Mouse (Mus musculus) right cerebral cortex, postnatal 25 days (tissue): ENCODE measurements around the gene Esrrb.

Experiments
- DNase-seq: peaks from one replicate; pipeline ENCODE4 v3.0.0; 2022

Gene Esrrb

DNA sequence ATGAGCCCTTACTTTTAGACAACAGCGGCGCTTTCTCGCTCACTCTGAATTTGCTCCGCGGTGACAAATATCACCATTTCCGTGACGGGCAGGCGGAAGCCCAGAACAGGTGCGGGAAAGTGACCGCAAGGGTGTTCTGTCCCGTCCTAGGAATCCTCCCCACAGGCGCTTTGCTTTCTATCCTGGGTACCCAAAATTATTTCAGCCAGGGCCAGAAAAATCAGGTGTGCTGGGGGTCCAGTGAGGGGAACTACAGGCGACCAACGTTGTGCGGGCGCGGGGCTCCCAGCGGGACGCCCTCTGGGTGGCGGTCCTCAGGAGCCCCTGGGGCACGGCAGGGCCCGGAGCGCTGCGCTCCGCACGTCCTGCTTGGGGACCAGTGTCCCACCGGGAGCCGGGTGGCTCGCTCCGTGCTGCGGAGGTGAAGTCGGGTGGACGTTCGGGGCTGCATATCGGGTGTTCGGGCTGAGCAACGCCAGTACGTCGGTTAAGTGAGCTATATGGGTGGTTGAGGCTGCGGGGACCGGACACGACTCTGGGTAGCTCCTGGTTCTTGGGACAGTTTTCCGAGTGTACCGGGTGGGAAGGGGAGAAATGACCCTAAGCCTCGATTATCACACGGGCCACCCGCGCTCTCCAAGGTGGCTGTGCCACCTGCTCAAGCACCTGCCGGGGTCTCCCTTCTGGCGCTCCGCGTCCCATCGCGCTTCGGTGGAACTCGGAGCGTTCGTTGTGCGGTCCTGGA lies 61.4 kb downstream of the Esrrb start:
- no peak for DNase-seq

DNA sequence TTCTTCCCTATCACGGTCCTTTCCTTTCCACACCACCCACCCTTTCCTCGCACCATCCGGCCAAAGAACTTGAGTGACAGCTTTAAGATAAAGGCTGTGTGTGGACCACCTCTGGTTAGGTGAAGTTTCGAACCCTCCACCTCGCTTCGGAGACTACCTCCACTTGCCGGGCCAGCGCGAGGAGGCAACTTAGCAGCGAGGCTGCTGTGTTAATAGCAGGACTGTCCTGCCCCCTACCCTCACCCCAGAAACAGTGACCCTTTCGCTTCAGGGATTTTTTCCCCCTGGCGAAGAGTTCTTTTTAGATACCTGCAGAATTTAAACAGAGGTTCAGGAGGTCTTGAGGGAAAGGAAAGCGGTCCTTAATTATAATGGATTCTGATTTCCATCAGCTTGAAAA lies 62.2 kb downstream of the Esrrb start:
- DNase-seq, result no peak

DNA sequence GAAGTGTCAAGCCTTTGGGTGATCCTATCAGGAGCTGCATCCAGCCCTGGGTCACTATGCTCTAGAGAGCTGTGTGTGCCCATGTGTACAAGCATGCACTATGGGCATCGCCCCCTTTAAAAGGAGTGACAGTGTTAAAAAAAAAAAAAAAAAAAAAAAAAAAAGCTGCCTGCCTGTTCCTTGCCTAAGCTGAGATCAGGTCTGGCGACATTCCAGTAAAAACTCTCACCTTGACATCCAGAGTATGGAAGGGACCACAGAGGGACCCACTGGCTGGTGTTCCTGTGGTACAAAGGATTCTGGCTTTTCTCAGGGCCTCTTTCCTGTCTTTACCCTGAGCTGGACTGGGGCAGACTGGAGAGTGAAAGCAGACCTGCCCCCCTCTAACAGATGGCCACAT lies 66.7 kb downstream of the Esrrb start:
- DNase-seq, result no peak

DNA sequence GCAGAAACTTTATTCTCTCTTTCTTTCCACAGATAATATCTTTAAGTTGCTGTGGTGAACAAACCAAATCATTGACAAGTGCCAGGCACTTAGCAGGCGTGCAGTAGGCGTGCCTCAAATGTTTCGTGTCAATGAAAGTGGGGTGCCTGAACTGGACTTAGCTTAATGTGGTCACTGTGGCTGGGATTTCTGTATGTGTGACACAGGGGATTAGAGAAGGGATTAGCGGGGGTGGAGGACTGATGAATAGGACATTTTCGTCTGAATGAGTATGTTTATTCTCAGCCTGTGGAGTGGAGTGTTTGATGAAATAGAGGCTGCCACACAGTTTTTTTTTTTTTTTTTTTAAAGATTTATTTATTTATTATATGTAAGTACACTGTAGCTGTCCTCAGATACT lies 70.8 kb downstream of the Esrrb start:
- no peak for DNase-seq

DNA sequence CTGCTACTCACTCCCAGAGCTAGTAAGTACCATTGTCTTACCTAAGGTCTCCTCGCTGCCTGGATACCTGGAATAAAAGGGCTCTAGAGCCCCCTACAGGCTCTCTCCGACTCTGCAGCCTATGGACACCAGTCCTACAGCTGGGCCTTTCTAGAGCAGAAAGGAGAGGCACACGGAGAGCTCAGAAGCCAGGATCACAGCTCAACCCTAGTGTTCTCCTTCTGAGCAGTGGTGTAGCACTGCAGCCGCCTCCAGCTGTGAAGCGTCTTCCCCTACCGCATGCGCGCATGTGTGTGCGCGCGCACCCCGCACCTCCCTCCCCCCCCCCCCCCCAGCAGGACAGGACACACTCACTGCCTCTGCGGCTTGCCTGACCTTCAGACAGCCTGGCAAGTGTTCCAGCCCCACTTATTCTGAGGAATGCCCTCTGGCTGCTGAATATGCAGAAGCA lies 72.5 kb downstream of the Esrrb start:
- peak; percentile 77 for DNase-seq

DNA sequence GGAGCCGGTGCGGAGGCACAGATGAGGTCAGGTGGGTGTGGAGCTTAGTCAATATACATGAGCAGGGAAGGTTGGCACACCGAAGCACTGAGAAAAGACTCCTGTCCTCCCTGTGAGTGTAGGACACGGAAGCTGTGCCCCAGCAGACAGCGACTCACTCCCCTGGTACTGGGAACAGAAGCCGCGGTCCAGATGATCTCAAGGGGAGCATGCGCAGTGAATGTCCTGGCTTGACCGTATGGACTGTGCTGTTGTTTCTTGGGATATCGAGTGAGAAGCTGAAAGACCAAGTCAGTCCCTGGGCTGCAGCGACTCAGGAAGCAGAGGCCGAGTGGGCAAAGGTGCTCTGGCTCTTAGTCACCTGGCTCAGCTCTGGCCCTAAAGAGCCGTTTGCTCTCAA lies 74.7 kb downstream of the Esrrb start:
- no peak for DNase-seq

DNA sequence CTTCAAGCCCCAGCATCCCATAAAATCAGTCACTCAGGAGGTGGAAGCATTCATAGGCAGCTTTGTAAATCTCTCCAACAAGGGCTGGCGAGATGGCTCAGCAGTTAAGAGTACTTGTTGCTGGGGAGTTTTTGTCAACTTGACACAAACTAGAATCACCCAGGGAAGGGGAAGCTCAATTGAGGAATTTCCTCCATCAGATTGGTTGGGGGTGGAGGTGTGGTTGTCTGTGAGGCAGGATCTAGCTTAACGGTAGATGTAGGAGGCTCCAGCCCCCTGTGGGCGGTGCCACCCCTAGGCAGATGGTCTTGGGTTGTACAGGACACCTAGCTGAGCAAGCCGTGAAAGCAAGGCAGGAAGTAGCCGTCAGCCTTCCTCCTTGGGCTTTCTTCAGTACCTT lies 89.9 kb downstream of the Esrrb start:
- no peak for DNase-seq

DNA sequence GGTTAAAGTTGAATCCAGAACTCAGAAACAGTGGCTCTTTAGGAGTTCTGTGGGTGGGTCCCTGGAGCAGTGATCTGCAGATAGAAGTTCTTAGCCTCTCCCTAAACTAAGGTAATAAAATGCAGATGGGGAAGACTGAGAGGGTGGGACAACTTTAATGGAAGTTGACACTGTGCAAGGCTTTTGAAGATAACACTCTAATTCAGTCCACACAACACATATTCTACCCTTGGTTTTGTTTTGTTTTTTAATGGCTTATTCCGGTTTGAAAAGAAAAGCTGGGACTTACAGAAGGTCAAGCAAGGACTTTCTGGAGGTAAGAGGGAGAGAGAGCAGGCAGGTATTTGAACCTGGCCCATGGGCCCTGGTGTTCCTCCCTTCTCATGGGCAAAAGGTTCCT lies 94.1 kb downstream of the Esrrb start:
- DNase-seq, result no peak

DNA sequence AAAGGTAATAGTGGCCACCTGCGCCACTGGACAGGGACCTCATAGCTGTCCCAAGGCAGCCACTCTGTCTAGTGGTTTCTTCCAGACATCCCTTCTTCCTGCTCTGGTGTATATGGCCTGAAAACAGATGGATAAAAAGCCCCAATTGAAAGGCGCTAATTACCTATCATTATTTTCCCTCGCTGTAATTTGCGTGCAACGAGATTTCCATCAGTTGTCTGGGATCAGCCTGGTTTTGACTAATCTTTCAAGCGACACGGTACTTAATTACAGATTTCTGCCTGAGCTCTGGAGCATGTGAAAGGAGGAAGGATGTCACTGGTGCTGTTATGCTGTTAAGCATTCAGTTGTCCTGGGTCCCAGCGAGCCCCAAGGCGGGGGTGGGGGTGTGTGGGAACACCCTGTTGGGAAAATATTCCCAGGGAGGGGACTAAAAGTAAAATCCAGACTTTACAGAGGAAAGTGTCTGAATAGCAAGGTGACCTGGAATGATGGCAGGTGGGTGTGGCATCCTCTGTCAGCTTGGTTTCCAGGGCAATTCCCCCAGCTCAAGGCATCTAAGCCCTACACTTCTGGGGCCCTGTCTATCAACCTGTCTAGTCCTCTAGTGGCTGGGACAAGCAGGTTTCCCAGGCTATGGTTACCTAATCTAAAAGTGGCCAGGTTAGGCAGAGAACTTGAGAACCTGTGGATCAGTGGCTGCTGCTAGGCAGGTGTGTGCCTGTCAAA lies 102.0 kb downstream of the Esrrb start:
- DNase-seq, result no peak

DNA sequence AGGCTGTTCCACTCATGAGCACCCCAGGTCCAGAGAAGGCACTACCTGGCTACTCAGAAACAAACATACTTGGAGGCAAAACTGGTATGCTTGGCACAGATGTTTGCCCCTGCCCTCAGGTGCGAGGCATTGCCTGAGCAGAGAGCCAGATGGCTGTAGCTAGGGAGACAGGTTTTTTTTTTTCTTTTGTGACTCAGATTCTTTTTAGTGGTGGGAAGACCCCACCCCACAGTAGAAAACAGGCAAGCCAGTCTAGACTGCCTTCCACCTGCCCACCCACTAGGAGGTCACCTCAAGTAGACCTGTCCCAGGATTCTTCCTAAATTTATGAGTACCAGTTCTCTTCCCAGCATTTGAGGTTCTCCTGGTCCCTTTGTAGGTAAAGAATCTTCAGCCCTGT lies 103.5 kb downstream of the Esrrb start:
- DNase-seq, result no peak

DNA sequence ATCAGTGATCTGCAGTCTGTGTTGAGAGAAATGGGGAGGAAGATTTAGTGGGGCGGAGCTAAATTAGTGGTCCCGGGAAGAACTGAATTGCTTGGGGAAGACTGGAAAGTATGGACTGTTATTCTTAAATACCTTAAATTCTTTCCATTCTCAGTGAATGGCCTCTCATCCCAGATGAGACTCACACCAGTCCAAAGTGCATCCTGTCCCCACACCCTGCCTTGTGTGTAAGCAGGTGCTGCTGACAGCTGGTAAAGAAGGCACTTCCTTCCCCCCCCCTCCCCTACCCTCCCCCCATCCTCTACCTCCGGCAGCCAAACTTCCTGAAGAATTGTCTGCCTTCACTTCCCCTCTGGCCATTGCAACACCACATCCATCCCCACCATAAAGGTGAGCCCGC lies 105.3 kb downstream of the Esrrb start:
- no peak for DNase-seq

DNA sequence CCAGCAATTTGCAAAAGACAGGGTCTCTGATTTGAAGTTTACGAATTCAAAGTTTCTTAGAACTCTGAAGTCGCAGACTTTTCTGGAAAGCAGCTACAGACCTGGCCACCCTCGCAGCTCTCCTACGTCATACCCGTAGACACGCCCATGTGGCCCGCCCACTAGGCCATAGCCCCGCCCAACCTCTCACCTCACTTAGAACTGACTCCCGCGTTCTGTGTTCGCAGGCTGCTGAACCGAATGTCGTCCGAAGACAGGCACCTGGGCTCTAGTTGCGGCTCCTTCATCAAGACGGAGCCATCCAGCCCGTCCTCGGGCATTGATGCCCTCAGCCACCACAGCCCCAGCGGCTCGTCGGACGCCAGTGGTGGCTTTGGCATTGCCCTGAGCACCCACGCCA lies 109.0 kb downstream of the Esrrb start:
- no peak for DNase-seq

DNA sequence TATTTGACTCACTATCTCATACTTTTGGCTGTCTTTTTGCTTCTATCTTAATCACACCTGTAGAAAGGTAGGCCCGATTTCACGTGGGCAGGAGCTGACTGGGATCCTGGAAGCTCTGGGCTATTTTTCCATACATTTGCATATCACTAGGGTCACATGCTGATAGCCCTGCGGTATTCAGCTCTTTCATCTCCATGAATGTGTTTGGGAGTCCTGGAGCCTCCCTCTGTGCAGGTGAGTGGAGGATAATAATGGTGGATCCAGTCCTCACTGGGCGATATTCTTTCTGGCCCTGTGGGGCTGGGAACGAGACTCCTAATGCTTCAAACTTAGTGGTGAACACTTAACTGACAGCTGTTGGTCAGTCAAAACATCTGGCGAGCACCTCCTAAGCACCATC lies 110.0 kb downstream of the Esrrb start:
- no peak for DNase-seq

DNA sequence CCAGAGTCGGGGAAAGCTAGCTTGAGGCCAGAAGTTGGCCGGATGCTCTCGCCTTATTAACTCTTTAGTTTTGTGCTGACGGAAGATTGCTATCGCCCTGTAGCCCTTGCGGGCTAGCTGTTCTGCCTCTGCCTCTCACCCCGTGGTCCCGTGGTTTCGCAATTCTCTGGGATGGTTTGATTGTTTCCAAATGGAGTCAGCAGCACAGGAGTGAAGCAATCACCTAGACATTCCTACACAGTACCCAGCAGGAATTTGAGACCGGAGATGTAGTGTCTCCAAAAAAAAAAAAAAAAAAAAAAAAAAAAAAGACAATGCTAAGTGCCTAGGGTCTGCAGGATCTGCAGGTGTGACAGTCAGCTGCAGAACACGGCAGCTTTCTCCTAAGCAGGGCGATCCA lies 112.7 kb downstream of the Esrrb start:
- DNase-seq, result no peak

DNA sequence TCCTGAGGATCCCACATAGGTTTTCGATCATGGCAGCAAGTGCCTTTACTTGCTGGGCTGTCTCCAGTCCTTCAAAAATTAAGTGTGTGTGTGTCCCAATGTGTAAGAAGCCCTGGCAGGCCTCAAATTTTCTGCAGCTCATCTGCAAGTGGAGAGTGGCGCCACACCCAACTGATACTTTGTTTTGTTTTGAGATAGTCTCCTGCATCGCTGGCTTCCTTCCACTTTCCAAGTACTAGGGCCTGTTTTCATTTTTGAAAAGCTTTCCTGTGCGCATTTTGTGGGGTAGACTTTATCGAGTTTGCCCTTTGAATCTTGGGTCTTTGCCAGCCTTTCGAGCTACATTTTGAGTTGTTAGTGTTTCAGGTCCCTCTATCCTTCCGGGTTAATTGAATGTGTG lies 115.1 kb downstream of the Esrrb start:
- no peak for DNase-seq

DNA sequence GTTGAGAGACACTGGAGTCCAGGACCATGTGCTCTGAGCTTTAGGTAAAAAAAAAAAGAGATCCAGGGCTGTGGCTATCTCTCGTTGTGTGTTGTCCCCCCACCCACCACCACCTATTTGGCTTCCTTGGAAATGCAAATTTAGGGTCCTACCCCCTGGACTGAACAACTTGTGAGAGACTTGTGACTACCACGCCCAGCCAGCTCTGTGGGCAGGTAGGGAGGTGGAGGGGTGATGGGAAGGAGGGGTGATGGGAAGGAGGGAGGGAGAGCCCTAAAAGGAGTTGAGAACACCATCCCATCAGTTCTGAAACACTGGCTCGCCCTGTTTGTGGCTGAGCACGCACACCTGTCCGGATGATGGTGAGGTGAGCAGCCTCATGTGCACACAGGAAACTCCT lies 118.0 kb downstream of the Esrrb start:
- no peak for DNase-seq

DNA sequence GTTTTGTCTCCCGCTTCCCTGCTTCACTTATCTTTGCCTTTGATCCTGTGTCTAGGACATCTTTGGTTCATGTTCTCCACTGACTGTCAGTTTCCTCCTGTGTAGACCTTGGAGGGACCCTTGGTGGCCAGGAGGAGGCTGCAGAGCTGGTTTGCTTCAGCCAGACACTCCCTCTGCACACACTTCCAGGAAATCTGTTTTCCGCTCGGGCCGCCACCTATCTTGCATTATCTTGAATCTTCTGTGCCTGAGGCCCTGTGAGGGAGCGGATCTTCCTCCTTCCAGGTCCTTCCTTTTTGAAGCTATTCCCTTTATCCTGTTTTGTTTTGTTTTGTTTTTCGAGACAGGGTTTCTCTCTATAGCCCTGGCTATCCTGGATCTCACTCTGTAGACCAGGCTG lies 121.1 kb downstream of the Esrrb start:
- DNase-seq, result no peak

DNA sequence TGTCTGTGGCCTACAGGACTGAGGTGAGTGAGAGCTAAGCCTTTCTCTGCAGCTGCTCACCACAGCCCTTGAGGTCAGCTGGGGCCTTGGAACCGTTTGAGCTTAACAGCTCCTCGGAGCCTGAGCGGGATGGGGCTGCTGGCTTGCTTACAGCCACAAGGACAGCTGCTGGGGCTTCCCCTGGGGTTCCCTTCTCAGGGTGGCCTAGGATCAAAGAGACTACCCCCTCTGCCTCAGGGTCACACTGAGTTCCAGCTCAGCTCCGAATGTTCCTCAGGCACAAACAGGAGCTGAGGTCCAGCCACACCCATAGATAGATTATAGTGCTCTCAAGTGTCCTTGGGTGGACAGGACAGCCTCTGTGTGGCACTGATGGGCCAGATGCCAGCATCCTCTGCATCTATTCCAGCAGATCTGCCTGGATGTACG lies 122.5 kb downstream of the Esrrb start:
- DNase-seq, result no peak

DNA sequence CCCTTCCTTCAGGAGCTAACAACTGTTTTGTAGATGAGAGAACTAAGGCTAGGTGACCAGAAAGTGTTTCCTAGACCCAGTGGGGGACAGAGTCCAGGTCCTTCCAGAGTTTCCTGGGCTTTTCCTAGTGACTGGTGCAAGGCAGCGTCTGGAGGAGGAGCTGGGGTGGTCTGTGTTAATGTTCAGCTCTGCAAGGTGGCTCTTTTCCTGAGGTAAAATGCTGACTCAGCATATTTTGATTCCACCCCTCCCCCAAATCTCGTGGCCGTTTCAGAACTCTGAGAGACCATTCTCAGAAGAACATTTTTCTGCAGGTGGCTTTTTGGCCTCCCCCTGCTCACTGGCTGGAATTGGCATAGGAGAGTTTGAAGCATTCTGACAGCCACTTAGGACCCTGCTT lies 127.1 kb downstream of the Esrrb start:
- no peak for DNase-seq

DNA sequence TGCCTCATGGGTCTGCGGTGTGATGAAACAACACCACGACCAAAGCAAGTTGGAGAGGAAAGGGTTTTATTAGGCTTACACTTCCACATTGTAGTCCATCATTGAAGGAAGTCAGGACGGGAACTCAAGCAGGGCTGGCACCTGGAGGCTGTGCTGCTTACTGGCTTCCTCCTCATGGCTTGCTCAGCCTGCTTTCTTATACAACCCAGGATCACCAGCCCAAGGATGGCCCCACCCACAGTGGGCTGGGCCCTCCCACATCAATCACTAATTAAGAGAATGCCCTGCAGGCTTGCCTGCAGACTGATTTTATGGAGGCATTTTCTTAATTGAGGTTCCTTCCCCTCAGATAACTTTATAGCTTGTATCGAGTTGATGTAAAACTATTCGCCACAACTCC lies 129.1 kb downstream of the Esrrb start:
- DNase-seq, result no peak

DNA sequence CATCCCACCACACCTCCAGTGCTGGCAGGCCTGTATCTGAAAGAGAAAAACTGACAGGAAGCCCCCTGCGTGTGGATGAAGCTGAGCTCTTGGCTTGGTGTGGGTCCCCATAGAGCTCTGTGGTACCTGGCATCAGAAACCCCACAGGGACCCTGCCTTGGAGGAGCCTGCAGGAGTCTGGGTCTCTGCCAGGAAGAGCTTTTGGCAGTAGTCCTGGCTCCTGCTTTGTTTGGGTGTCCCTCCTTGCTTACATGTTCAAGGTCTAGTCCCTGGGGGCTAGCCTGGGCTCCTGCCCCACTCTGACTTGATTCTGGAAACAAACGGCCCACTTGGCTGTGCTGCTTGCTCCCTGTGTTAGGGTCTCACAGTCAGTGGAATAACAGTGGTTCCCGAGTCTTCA lies 130.6 kb downstream of the Esrrb start:
- DNase-seq, result no peak

DNA sequence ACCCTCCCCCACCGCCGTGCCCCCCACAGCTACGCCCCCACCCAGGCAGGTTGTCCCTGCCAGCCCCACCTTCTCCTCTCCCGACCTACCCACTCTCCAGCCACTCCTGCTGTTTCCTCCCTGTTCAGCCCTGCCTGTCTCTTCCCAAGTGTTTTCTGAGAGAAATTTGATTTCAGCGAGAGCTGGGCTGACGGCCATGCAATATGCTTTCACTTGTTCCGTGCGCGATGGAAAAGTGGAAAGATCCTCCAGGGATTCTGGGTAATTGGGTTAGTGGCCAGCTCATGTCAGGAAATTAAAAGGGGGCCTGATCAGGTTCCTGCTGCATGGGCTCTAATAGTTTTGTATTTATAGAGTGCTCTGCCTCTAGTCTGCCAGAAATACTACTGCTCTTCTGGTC lies 131.9 kb downstream of the Esrrb start:
- DNase-seq, result peak; percentile 13

DNA sequence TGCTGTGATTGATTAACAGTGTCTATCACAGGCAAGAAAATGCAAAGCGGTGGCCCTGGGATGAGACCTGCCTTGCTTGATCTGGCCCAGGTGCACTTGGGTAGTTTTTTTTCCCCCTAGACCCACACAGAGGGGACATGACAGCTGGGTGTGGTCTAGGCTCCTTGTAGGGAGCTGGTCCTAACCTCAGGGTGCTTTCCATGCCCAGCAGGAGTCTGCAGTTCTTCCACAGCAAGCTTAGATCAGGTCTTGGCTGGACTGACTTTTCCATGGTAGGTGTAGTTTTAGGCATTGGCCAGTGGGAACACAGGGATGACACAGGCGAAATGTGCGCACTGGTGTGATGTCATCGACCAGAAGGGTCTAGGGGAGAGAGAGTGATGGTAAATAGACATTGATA lies 136.2 kb downstream of the Esrrb start:
- DNase-seq, result no peak

DNA sequence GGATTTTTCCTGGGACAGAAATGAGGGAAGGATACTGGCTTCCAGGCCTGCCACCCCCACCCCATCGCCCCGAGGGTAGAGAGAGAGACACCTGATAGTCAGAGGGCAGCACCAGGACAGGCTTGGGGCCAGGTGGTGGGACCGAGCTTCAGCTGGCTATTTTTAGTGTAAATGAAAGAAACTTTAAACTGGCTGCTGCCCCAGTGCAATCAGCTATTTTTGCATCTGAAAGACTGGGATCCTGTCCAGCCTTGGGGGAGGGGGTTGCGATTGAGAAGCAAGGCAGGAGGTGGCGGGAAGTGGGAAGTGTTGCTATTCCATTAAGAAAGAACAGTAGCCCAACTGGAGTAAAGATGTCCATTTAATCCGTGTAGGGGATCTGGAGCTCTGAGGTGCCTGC lies 137.8 kb downstream of the Esrrb start:
- DNase-seq, result peak; percentile 48

DNA sequence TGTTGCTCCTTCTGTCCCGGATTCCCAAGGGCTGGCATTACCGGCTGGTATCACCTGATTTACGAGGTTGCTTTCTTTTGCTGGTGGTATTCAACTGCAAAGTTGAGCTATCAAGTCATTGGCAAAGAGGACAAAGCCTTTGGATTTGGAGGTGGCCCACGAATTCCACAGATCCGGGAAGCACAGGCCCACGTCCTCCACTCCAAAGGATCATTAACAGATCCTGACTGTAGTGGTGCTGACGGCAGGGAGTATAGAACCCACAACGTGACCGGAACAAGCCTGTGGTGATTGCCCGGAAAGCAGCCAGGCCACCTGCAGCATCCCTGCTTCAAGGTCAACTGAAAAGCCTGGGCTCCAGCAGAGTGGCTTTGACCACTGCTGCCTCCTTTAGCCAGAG lies 140.8 kb downstream of the Esrrb start:
- DNase-seq, result no peak
